Mouse (Mus musculus) MEL (cell line): Measurements from ENCODE around the gene Plekhg5. TPM values are rescaled to one million over a fixed set of nuclear protein-coding genes. Genes with fewer than 3 reads are reported as not detected.

Source experiments
- DNase-seq: peaks from one replicate; pipeline ENCODE4 v3.0.0; 2011; ENCODE audit warnings: low read depth, low spot score
- H3K27ac ChIP-seq: 2 replicates; pipeline ENCODE4 v1.5.1; 2012; ENCODE audit warnings: low read depth, mild to moderate bottlenecking, control low read depth, low read length, moderate library complexity; ENCODE audit not compliant: control insufficient read depth
- H3K27me3 ChIP-seq, 2 experiments: fragments of 150-350 bp in 1 of 2; sonication (generic) in 1 of 2; 2 replicates each; pipeline ENCODE4 v1.6.1; 2012; ENCODE audit warnings: low read length in 2 of 2, mild to moderate bottlenecking in 2 of 2, improper control_type of control experiment in 1 of 2, moderate library complexity in 1 of 2; ENCODE audit not compliant: insufficient read depth in 2 of 2, control insufficient read depth in 1 of 2
- H3K36me3 ChIP-seq, 2 experiments: 2 replicates each; pipeline ENCODE4 v1.6.1; 2012 to 2014; ENCODE audit warnings: low read length in 2 of 2, improper control_type of control experiment in 1 of 2, inconsistent platforms in 1 of 2, mild to moderate bottlenecking in 1 of 2; ENCODE audit not compliant: insufficient read depth in 2 of 2, control insufficient read depth in 1 of 2
- H3K4me1 ChIP-seq, 2 experiments: fragments of 150-350 bp in 1 of 2; sonication (generic) in 1 of 2; 2 replicates each; pipeline ENCODE4 v1.6.1; 2012; ENCODE audit warnings: low read length in 2 of 2, improper control_type of control experiment in 1 of 2, mild to moderate bottlenecking in 1 of 2; ENCODE audit not compliant: insufficient read depth in 2 of 2, control insufficient read depth in 1 of 2
- H3K4me3 ChIP-seq, 2 experiments: fragments of 150-350 bp in 1 of 2; sonication (generic) in 1 of 2; 2 replicates each; pipeline ENCODE4 v1.5.1; 2012; ENCODE audit warnings: low read depth in 2 of 2, low read length in 2 of 2, mild to moderate bottlenecking in 2 of 2, moderate library complexity in 2 of 2, control low read depth in 1 of 2, improper control_type of control experiment in 1 of 2; ENCODE audit not compliant: control insufficient read depth in 1 of 2, insufficient read depth in 1 of 2
- H3K79me2 ChIP-seq: 2 replicates; pipeline ENCODE4 v1.6.1; 2012; ENCODE audit warnings: mild to moderate bottlenecking, low read length, moderate library complexity; ENCODE audit not compliant: control insufficient read depth, poor library complexity, insufficient read depth
- H3K9ac ChIP-seq: 2 replicates; pipeline ENCODE4 v1.6.1; 2012; ENCODE audit warnings: low read depth, mild to moderate bottlenecking, control low read depth, low read length, moderate library complexity; ENCODE audit not compliant: control insufficient read depth, poor library complexity, severe bottlenecking
- H3K9me3 ChIP-seq: fragments of 150-350 bp; sonication (generic); replicated peaks from 2 replicates; pipeline ENCODE4 v1.6.1; 2012; ENCODE audit warnings: mild to moderate bottlenecking, low read length, improper control_type of control experiment, moderate library complexity; ENCODE audit not compliant: insufficient read depth
- E2F4 ChIP-seq: IDR thresholded peaks from 2 replicates; pipeline ENCODE4 v1.6.1; 2011; ENCODE audit warnings: low read depth, low read length, improper control_type of control experiment, borderline replicate concordance
- ELF1 ChIP-seq: IDR thresholded peaks from 2 replicates; pipeline ENCODE4 v1.6.1; 2014; ENCODE audit warnings: low read depth, mild to moderate bottlenecking, inconsistent platforms, low read length, improper control_type of control experiment, moderate library complexity
- EP300 ChIP-seq, 2 experiments: IDR thresholded peaks; 2 replicates each; pipeline ENCODE4 v1.6.1; 2011; ENCODE audit warnings: improper control_type of control experiment in 2 of 2, low read length in 2 of 2, low read depth in 1 of 2, mild to moderate bottlenecking in 1 of 2
- ETS1 ChIP-seq: IDR thresholded peaks from 2 replicates; pipeline ENCODE4 v1.6.1; 2012; ENCODE audit warnings: low read depth, mild to moderate bottlenecking, inconsistent platforms, low read length, improper control_type of control experiment, moderate library complexity
- MAX ChIP-seq: IDR thresholded peaks from 2 replicates; pipeline ENCODE4 v1.6.1; 2011; ENCODE audit warnings: low read length, improper control_type of control experiment
- MAZ ChIP-seq: IDR thresholded peaks from 2 replicates; pipeline ENCODE4 v1.6.1; 2012; ENCODE audit warnings: low read depth, mild to moderate bottlenecking, inconsistent platforms, low read length, improper control_type of control experiment
- MEF2A ChIP-seq: IDR thresholded peaks from 2 replicates; pipeline ENCODE4 v1.6.1; 2014; ENCODE audit warnings: low read depth, mild to moderate bottlenecking, inconsistent platforms, low read length, improper control_type of control experiment; ENCODE audit not compliant: poor library complexity, insufficient replicate concordance, severe bottlenecking; ENCODE audit errors: extremely low read depth
- MXI1 ChIP-seq: IDR thresholded peaks from 2 replicates; pipeline ENCODE4 v1.6.1; 2011; ENCODE audit warnings: mild to moderate bottlenecking, low read depth, low read length, improper control_type of control experiment
- MYB ChIP-seq: IDR thresholded peaks from 2 replicates; pipeline ENCODE4 v1.6.1; 2011; ENCODE audit warnings: mild to moderate bottlenecking, low read depth, low read length, improper control_type of control experiment
- NELFE ChIP-seq: IDR thresholded peaks from 2 replicates; pipeline ENCODE4 v1.6.1; 2011; ENCODE audit warnings: low read depth, low read length, improper control_type of control experiment
- RCOR1 ChIP-seq: IDR thresholded peaks from 2 replicates; pipeline ENCODE4 v1.6.1; 2012; ENCODE audit warnings: low read depth, mild to moderate bottlenecking, inconsistent platforms, low read length, improper control_type of control experiment
- SIN3A ChIP-seq: IDR thresholded peaks from 2 replicates; pipeline ENCODE4 v1.6.1; 2012; ENCODE audit warnings: low read length, improper control_type of control experiment, inconsistent platforms
- TAL1 ChIP-seq: IDR thresholded peaks from 2 replicates; pipeline ENCODE4 v1.6.1; 2012; ENCODE audit warnings: mild to moderate bottlenecking, inconsistent platforms, low read length, moderate library complexity, mixed read lengths
- UBTF ChIP-seq: IDR thresholded peaks from 2 replicates; pipeline ENCODE4 v1.6.1; 2012; ENCODE audit warnings: low read depth, mild to moderate bottlenecking, inconsistent platforms, low read length, improper control_type of control experiment, moderate library complexity, borderline replicate concordance; ENCODE audit not compliant: insufficient read depth
- ZKSCAN1 ChIP-seq: IDR thresholded peaks from 2 replicates; pipeline ENCODE4 v1.6.1; 2012; ENCODE audit warnings: low read depth, mild to moderate bottlenecking, inconsistent platforms, low read length, improper control_type of control experiment, moderate library complexity
- ZMIZ1 ChIP-seq: IDR thresholded peaks from 2 replicates; pipeline ENCODE4 v1.6.1; 2012; ENCODE audit warnings: low read depth, mild to moderate bottlenecking, inconsistent platforms, low read length, improper control_type of control experiment, moderate library complexity
- polyA plus RNA-seq, 2 experiments: library from polyadenylated mRNA; stranded (reverse) in 1 of 2; unstranded in 1 of 2; fragments of >175 nt in 1 of 2; fragments of >200 nt in 1 of 2; gene quantifications; 2 replicates each; pipeline versions ENCODE4 v1.2.1 to v1.2.4; 2012; ENCODE audit warnings: low replicate concordance in 2 of 2, low read depth in 1 of 2; ENCODE audit not compliant: insufficient read length in 2 of 2, insufficient read depth in 1 of 2, missing spikeins in 1 of 2
- total RNA-seq: library from RNA; depleted of rRNA; stranded (reverse); fragments of 300-350 nt; gene quantifications from 2 replicates; pipeline ENCODE4 v1.2.3, GENCODE M21; 2012

The Plekhg5 gene
- total and polyA plus RNA-seq, 3 experiments: 10.8 to 19.6 TPM; not detected in 1

- no peak for DNase-seq
- Histone ChIP-seq H3K27me3 (no peaks in the 10 kb centered on the region), H3K79me2 (peaks cover 46% of the 10 kb centered on the region)
These were observed 27.7 kb upstream of the Plekhg5 start for GRCm38 (mm10) chr4:152044609-152045008.

GRCm38 (mm10) chr4:152062390-152063110, 9.7 kb upstream of the Plekhg5 start:
- TF ChIP-seq ZMIZ1 (no peak), MEF2A (no peak), NELFE (no peak), MXI1 (no peak), TAL1 (no peak)

More at GRCm38 (mm10) chr4:152044609-152045008, 27.7 kb upstream of the Plekhg5 start:
- TF ChIP-seq MYB (no peak), E2F4 (no peak), ZKSCAN1 (no peak), MAX (no peak), ELF1 (no peak), EP300 (IDR thresholded peaks at IDR 0.05; ENCODE audit: low read depth in 1 of 2, low read length in 2 of 2) (no peak), SIN3A (no peak), RCOR1 (no peak), TAL1 (no peak), ETS1 (no peak), MAZ (no peak), UBTF (no peak)
- H3K9me3 ChIP-seq: no peaks in the 10 kb centered on the region
- peaks cover 8 to 21% of the 10 kb centered on the region in 2 experiments for H3K36me3 ChIP-seq
- no peak overlapping the region for H3K9ac ChIP-seq
- no peak overlapping the region for H3K27ac ChIP-seq
- H3K4me3 ChIP-seq: no peak overlapping the region
- peaks cover 0 to 8% of the 10 kb centered on the region in 2 experiments; a peak in 2 of 4 replicates for H3K4me1 ChIP-seq

More at GRCm38 (mm10) chr4:152062390-152063110, 9.7 kb upstream of the Plekhg5 start:
- Histone ChIP-seq H3K27me3 (no peaks in the 10 kb centered on the region), H3K9me3 (no peaks in the 10 kb centered on the region), H3K4me3 (no peak overlapping the region), H3K4me1 (no peaks in the 10 kb centered on the region), H3K79me2 (no peaks in the 10 kb centered on the region), H3K36me3 (peaks cover 0 to 10% of the 10 kb centered on the region in 2 experiments; a peak in 1 of 4 replicates), H3K9ac (no peak overlapping the region), H3K27ac (no peak overlapping the region)
- no peak for DNase-seq
